Mouse (Mus musculus) cerebral cortex, adult 2 months (tissue): Measurements from ENCODE around the gene Cd2bp2.

Experiments
- WGBS: fragments of 180-500 bp; shearing (Covaris S2); methylation state at CpG from one replicate; pipeline ENCODE4 v1.1.7; 2018; 5-methylcytosine and 5-hydroxymethylcytosine counted together

Cd2bp2 gene

DNA sequence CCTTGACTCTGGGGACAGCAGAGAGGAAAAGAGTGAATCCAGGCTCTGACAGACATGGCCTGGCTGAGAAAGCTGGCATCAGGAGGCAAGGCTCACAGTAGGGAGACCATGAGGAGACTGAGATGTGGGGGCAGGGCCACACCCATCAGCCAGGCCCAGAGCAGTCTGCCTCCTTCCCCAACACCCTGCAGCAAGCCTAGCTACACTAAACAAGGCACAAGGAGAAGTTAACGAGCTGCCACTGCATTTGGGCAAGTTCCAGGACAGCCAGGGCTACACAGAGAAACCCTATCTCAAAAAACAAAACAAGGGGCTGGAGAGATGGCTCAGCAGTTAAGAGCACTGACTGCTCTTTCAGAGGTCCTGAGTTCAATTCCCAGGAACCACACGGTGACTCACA is 53.6 kb downstream of the Cd2bp2 start:
- 47% methylated on average over 2 of the region's 2 CpGs for WGBS
